Mouse (Mus musculus) embryo, embryonic 11.5 days (tissue): ENCODE data around the gene Chpf.

Experiments
- DNase-seq: peaks from one replicate; pipeline ENCODE4 v3.0.0-alpha.2; 2012; ENCODE audit warnings: low read depth, low spot score

Gene Chpf

DNA sequence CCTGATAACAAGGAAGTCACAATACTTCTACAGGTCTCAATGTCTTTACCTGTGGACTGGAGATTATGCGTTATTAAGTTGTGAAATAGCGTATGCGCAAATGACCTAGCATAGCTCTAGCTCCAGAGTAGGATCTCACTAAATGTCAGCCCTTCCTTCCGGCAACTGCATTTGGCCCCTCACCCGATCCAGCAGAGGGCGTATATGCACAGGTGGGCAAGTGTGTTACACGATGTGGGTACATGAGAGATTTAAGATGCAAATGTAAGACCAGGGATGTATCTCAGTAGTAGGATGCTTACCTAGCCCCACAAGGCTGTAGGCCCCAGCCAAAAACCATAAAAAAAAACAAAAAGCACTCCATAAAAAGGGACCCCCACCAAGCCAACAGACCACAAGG is 20.3 kb upstream of the Chpf start:
- DNase-seq = no peak

DNA sequence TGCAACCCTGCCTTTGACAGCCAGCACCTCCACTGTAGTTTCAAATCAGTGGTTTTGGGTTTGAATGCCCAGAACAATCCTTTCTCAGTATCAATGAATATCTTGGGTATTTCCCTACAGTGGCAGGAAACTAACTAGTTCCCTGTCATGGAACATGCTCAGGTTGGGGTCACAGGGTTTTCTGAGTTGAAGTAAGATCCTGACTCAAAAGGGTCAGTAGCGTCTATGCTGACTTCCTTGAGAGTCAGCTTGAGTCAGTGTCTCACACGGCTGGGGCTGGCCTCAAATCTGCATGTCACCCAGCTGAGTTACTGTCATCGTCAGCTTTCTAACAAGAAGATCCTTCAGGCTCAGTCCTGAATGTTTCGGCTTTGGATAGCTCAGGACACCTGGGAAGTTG is 19.8 kb upstream of the Chpf start:
- no peak for DNase-seq

DNA sequence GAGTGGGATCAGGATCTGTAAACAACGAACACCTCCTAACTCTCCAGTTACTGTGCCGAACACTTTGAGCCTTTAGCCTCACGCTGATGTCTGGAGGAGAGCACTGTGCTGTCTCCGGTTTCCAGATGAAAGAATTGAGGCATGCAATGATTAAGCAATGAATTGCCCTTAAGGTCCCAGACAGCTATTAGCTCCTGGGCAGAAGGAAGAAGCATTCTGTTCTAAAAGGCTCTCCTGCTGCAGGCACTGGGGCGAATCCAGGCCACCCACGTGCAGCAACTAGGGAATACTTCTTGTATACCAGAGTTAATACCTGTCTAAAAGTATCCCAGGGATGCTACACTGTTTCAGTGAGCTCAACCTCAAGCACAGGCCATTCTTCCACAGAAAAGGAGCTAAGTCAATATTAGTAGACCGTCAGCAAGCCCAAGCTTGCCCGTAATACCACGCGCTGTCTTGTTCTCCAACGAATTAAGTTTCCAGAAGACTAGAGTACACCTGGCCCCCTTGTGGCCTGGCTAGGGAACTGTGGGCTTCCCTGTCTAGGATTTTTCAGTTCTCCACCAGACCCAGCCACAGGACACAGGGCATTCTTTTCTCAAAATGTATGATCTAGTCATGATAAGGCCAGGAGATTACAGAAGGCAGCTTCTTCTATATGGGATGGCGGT is 15.9 kb upstream of the Chpf start:
- peak; percentile 40 for DNase-seq

DNA sequence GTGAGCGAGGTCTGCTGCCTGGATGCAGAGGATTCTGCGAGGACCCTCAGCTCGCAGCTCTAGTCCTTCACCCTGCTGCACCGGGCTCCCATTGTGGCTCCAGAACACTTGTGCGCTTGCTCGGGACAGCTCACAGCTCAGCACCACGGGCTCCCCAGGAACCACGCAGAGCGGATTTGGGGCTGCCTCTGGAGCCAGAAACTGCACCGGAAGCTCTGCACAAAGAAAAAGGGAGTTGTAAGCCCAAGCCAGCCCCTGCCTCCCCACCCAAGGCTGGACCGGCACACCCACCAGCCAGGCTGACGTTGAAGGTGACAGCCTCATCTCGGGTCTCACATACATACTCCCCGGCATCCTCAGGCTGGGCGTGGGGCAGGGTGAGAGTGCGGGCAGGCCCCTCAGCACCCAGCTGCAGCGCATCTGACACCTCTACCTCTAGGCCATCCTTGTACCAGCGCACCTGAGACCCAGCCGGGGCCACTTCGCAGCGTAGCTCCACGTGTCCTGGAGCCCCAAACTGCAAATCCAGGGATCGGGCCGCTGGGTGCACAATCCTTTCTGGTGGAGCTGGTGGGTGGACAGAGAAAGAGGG is 13.6 kb upstream of the Chpf start:
- DNase-seq = no peak

- DNase-seq = no peak
Observed at GRCm38 (mm10) chr1:75490785-75491551, 11.9 kb upstream of the Chpf start.

- DNase-seq = peak; percentile 67
Observed at GRCm38 (mm10) chr1:75487405-75488161, 8.5 kb upstream of the Chpf start.

GRCm38 (mm10) chr1:75487040-75487404 is 7.9 kb upstream of the Chpf start:
- no peak for DNase-seq

GRCm38 (mm10) chr1:75486561-75486960 is 7.5 kb upstream of the Chpf start:
- DNase-seq = no peak

- no peak for DNase-seq
Observed at GRCm38 (mm10) chr1:75480735-75481134, 1.6 kb upstream of the Chpf start.

DNA sequence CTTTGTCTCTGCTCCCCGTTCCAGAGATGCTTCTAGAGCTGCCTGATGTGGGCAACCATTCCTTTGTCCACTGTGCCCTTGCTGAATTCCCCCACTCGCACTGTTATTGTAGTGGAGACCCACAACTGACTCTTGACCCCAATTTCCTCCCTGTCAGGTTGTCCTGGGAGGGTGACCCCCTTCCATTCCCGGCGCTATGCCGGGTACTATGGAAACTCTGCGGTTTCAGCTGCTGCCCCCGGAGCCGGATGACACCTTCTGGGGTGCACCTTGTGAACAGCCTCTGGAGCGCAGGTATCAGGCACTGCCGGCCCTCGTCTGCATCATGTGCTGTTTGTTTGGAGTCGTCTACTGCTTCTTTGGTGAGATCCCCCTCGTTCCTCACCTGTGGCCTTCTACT is 929 bp upstream of the Chpf start:
- no peak for DNase-seq

DNA sequence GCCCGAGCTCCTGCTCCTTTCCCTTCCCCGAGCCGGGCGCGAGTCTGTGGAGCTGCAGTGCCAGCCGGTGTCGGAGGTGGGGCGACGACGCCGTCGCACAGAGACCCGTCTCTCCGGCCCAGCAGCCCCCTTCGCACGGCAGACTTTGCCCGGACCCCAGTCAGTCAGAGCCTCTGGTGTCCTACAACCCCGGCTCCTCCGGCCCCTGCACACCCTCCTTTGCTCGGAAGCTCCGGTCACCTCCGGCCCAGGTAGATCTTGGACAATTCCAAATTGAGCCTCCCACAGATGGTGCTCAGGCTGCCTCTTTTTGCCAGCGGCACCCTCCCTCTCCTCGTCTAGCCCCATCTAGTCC is 505 bp upstream of the Chpf start:
- DNase-seq = no peak

DNA sequence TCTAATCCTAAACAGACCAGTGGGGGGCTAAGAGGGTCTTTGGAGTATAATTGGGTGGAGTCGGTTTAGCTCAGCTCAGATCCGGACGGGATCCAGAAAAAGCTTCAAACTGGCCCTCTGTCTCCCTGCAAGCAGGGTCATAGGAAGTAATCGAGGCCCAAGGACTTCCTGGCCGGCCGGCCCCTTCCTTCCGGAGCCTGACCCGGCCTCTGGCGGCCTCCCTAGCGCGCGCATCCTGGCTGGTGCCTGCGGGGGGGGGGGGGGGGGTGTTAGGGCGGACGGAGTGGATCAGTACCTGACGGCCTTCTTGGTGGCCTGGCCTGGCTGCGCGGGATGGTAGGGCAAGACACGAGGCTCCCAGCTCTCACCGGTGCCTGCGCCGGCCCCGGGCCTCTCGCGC is 610 bp downstream of the Chpf start:
- no peak for DNase-seq

GRCm38 (mm10) chr1:75477966-75478290 is 1.2 kb downstream of the Chpf start:
- DNase-seq = no peak

DNA sequence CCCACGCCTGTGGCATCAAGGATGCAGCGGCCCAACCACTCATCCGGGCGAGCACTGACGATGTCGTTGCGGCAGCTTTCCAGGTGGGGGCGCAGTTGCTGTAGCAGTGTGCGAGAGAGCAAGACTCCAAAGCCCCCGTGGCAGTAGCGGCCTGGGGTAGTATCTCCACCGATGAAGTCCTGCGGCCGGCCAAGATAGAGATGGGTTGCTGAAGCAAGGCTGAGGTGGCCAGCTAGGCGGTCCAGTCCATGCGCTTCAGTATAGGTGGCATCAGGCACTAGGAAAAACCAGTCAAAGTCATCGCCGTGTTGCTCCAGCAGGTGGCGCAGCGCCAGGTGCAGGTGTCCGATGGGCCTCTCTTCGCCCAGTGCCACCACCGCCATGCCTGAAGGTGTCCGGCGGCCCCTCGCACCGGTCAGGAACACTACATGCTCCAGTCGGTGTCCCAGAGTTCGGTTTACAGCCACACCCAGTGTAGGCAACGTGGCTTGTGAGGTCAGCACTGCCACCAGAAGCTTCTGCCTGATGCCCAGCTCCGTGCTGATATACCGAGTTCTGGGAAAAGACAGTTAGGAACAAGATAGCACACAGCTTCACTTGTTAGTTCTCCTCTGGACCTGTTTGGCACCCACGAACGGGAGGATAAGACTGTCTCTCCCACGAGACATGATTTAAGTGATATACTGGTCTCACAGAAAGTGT is 1.7 kb downstream of the Chpf start:
- no peak for DNase-seq

GRCm38 (mm10) chr1:75476441-75476840 is 2.7 kb downstream of the Chpf start:
- no peak for DNase-seq

DNA sequence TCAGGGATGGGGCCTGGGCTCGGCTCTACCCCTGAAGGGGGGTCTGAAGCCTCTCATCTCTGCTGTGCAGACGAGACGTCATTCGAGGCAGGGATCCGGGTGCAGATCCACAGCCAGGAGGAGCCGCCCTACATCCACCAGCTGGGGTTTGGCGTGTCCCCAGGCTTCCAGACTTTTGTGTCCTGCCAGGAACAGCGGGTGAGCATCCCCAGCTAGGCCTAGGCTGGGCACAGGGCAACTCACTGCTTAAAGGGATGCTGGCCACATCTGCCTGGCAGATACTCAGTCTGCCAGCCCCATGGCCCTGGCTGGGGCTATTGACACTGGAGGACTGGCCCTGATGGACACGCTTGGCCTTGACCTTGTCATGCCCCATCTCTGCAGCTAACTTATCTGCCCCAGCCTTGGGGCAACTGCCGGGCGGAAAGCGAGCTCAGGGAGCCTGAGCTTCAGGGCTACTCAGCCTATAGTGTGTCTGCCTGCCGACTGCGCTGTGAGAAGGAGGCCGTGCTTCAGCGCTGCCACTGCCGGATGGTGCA is 9.8 kb downstream of the Chpf start:
- DNase-seq = no peak

DNA sequence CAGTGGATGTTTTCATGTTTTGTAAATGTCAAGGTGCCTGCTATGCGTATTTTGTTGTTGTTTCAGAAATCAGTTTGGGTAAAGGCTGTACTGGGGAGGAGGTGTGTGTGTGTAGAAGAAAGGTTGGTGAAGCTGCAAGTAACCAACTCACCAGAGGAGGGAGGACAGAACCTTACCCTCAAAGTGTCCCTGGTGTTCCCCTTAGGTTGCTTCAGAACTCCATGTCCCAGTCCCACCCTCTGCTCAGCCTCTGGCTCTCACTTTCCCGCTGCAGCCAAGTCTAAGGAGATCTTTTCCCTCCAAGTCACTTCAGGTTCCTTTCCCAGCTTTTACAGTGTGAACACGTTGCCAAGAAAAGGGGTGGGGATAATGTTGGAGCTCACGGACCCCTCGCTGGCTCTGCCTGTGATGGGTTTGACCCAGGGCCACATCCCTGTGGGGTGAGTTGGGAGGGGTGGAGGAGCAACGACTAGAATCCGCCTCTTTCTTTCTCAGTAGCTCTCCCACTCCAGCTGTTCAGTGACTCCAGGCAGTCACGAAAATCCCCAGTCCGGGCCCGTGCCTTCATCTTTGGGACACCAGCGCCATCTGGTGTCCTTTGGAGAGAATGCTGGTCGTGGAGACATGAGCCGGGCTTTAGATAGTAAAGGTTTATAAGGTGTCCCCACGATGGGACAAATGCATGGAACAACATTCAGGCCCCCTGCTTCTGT is 11.7 kb downstream of the Chpf start:
- DNase-seq = peak; percentile 79

GRCm38 (mm10) chr1:75463652-75464204 is 15.4 kb downstream of the Chpf start:
- no peak for DNase-seq

GRCm38 (mm10) chr1:75462636-75463035 is 16.5 kb downstream of the Chpf start:
- no peak for DNase-seq

DNA sequence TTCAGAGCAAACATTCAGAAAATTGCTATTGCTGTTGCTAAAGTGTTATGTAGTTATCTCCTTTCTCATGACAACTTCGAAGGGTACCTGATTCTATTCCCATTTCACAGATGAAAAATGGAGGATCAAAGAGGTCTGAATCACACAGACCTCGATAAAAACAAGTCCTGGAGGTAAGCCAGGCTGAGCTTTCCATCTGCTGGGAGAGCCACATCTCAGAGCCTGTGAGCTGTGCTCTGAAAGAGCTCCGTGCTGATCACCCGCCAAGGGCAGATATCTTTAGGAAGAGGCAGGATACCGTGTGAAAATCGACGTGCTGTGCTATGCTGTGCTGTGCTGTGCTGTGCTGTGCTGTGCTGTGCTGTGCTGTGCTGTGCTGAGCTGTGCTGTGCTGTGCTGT is 18.8 kb downstream of the Chpf start:
- DNase-seq = no peak
